Mouse (Mus musculus) heart, postnatal 0 days (tissue): ENCODE measurements around the gene Ywhaq. TPM values are rescaled to one million over a fixed set of nuclear protein-coding genes. Genes with fewer than 3 reads are reported as not detected.

Experiments used
- ATAC-seq: fragments of 200-750 bp; cut with Nextera tagmentation; 2 replicates; pipeline ENCODE4 v1.8.0; 2017; ENCODE audit warnings: low read depth, moderate number of reproducible peaks, moderate library complexity; ENCODE audit not compliant: insufficient read depth
- DNase-seq: peaks from one replicate; pipeline ENCODE4 v3.0.0-alpha.2; 2016; ENCODE audit warnings: low spot score
- H3K27ac ChIP-seq: fragments of 300-500 bp; sonication (generic); 2 replicates; pipeline ENCODE4 v1.5.1; 2014; ENCODE audit warnings: low read depth, mild to moderate bottlenecking
- H3K27me3 ChIP-seq: fragments of 300-500 bp; sonication (generic); 2 replicates; pipeline ENCODE4 v1.6.1; 2014; ENCODE audit warnings: low read length, mixed read lengths; ENCODE audit not compliant: control insufficient read depth, insufficient read depth
- H3K36me3 ChIP-seq: fragments of 300-500 bp; sonication (generic); replicated peaks from 2 replicates; pipeline ENCODE4 v1.6.1; 2014; ENCODE audit warnings: low read length, mixed read lengths; ENCODE audit not compliant: control insufficient read depth, insufficient read depth
- H3K4me1 ChIP-seq: fragments of 300-500 bp; sonication (generic); 2 replicates; pipeline ENCODE4 v1.6.1; 2014; ENCODE audit warnings: antibody characterized with exemption; ENCODE audit not compliant: control insufficient read depth, insufficient read depth
- H3K4me2 ChIP-seq: fragments of 300-500 bp; sonication (generic); 2 replicates; pipeline ENCODE4 v1.6.1; 2014; ENCODE audit warnings: low read depth, mild to moderate bottlenecking, low read length, moderate library complexity
- H3K4me3 ChIP-seq: fragments of 300-500 bp; sonication (generic); 2 replicates; pipeline ENCODE4 v1.5.1; 2014; ENCODE audit warnings: low read depth, low read length
- H3K9ac ChIP-seq: fragments of 300-500 bp; sonication (generic); replicated peaks from 2 replicates; pipeline ENCODE4 v1.6.1; 2014; ENCODE audit warnings: low read depth, low read length, mixed read lengths
- H3K9me3 ChIP-seq: fragments of 300-500 bp; sonication (generic); replicated peaks from 2 replicates; pipeline ENCODE4 v1.6.1; 2016; ENCODE audit warnings: low read length; ENCODE audit not compliant: control insufficient read depth
- CTCF ChIP-seq: IDR thresholded peaks from 2 replicates; pipeline ENCODE4 v1.5.1; 2016; ENCODE audit warnings: antibody characterized with exemption, control low read depth, low read depth
- EP300 ChIP-seq: IDR thresholded peaks from 2 replicates; pipeline ENCODE4 v1.6.1; 2016; ENCODE audit warnings: antibody characterized with exemption, low read depth
- WGBS: fragments of 180-500 bp; shearing (Covaris S2); extraction: QIAGEN DNeasy Blood & Tissue Kit; methylation state at CpG from one replicate; pipeline ENCODE4 v1.1.7; 2014; 5-methylcytosine and 5-hydroxymethylcytosine counted together
- polyA plus RNA-seq: library from polyadenylated mRNA; unstranded; fragments of >200 nt; fragmentation: Nextera tagmentation; extraction: Ambion mirVana; gene quantifications from 2 replicates; pipeline ENCODE4 v1.2.1, GENCODE M21; 2015
- total RNA-seq: library from RNA; depleted of rRNA; stranded (reverse); fragments of >200 nt; gene quantifications from 2 replicates; pipeline ENCODE4 v1.2.3, GENCODE M21; 2014; ENCODE audit warnings: low replicate concordance

The Ywhaq gene
- total and polyA plus RNA-seq, 2 experiments from 2014 or later = 165 to 234 TPM

- no peaks in the 10 kb centered on the region for H3K4me1 ChIP-seq
- H3K4me3 ChIP-seq = no peak overlapping the region
- no peak overlapping the region for H3K4me2 ChIP-seq
- ATAC-seq (no peak), DNase-seq (no peak)
- no peaks in the 10 kb centered on the region for H3K9me3 ChIP-seq
- H3K9ac ChIP-seq = no peak overlapping the region
- no peaks in the 10 kb centered on the region for H3K36me3 ChIP-seq
- WGBS = 14% methylated on average over 1 of the region's 1 CpGs
- H3K27me3 ChIP-seq = no peaks in the 10 kb centered on the region
- no peak overlapping the region for H3K27ac ChIP-seq
- TF ChIP-seq EP300 (no peak), CTCF (no peak)
These were observed 34.3 kb upstream of the Ywhaq start for GRCm38 (mm10) chr12:21451752-21452151.

- Histone ChIP-seq H3K27ac (no peak overlapping the region), H3K4me2 (no peak overlapping the region), H3K9ac (no peak overlapping the region), H3K9me3 (no peaks in the 10 kb centered on the region), H3K4me1 (no peaks in the 10 kb centered on the region), H3K27me3 (no peaks in the 10 kb centered on the region), H3K36me3 (no peaks in the 10 kb centered on the region), H3K4me3 (no peak overlapping the region)
- DNase-seq (no peak), ATAC-seq (no peak)
- 82% methylated on average over 2 of the region's 2 CpGs for WGBS
- no peak for TF ChIP-seq CTCF
- TF ChIP-seq EP300 = no peak
These were observed 33.9 kb upstream of the Ywhaq start for GRCm38 (mm10) chr12:21451351-21451750.

GRCm38 (mm10) chr12:21443783-21444182, 26.3 kb upstream of the Ywhaq start:
- Histone ChIP-seq H3K27me3 (no peaks in the 10 kb centered on the region), H3K9ac (no peak overlapping the region), H3K4me3 (no peak overlapping the region), H3K36me3 (no peaks in the 10 kb centered on the region), H3K9me3 (no peaks in the 10 kb centered on the region), H3K4me1 (no peaks in the 10 kb centered on the region), H3K27ac (no peak overlapping the region), H3K4me2 (no peak overlapping the region)
- no peak for DNase-seq
- TF ChIP-seq EP300 = no peak
- TF ChIP-seq CTCF = no peak
- WGBS = 68% methylated on average over 3 of the region's 3 CpGs
- no peak for ATAC-seq

- ATAC-seq = no peak
- TF ChIP-seq EP300 = no peak
- no peak for TF ChIP-seq CTCF
These were observed 24.4 kb upstream of the Ywhaq start for GRCm38 (mm10) chr12:21441870-21442269.

GRCm38 (mm10) chr12:21439428-21439827, 22.0 kb upstream of the Ywhaq start:
- H3K9me3 ChIP-seq = no peaks in the 10 kb centered on the region
- H3K4me2 ChIP-seq = no peak overlapping the region
- TF ChIP-seq EP300 (no peak), CTCF (no peak)
- no peaks in the 10 kb centered on the region for H3K27me3 ChIP-seq
- ATAC-seq (no peak), DNase-seq (no peak)
- H3K36me3 ChIP-seq = no peaks in the 10 kb centered on the region
- no peak overlapping the region for H3K4me3 ChIP-seq
- H3K4me1 ChIP-seq = no peaks in the 10 kb centered on the region
- WGBS = 57% methylated on average over 9 of the region's 9 CpGs
- no peak overlapping the region for H3K27ac ChIP-seq
- H3K9ac ChIP-seq = no peak overlapping the region

More at GRCm38 (mm10) chr12:21441870-21442269, 24.4 kb upstream of the Ywhaq start:
- H3K27me3 ChIP-seq = no peaks in the 10 kb centered on the region
- no peaks in the 10 kb centered on the region for H3K36me3 ChIP-seq
- no peak overlapping the region for H3K4me2 ChIP-seq
- no peak overlapping the region for H3K9ac ChIP-seq
- WGBS = 90% methylated on average over 1 of the region's 1 CpGs
- no peak overlapping the region for H3K4me3 ChIP-seq
- H3K9me3 ChIP-seq = no peaks in the 10 kb centered on the region
- no peak overlapping the region for H3K27ac ChIP-seq
- no peak for DNase-seq
- H3K4me1 ChIP-seq = no peaks in the 10 kb centered on the region

- WGBS = 63% methylated on average over 4 of the region's 4 CpGs
- Histone ChIP-seq H3K4me1 (no peaks in the 10 kb centered on the region), H3K27me3 (no peaks in the 10 kb centered on the region), H3K27ac (no peak overlapping the region), H3K4me3 (no peak overlapping the region), H3K9ac (no peak overlapping the region), H3K36me3 (no peaks in the 10 kb centered on the region), H3K4me2 (no peak overlapping the region), H3K9me3 (no peaks in the 10 kb centered on the region)
- no peak for DNase-seq
- ATAC-seq = no peak
- TF ChIP-seq CTCF = no peak
- no peak for TF ChIP-seq EP300
These were observed 21.4 kb upstream of the Ywhaq start for GRCm38 (mm10) chr12:21438750-21439394.
